In genomic region chr2:31690063-31690462, GRCm38 (mm10) we compare ENCODE assay signal across 8 mouse cellular contexts. TPM values are rescaled to one million over a fixed set of nuclear protein-coding genes. Genes with fewer than 3 reads are reported as not detected.
DNase-seq lines count a peak whose midpoint lies in the region; ATAC-seq and TF ChIP-seq lines count a peak whose summit lies in the region.

No protein-coding gene starts in this region.

- DNase-seq in heart, adult 11 months, result no peak
- no peak for DNase-seq in hindbrain, embryonic 11.5 days (ENCODE audit: low spot score)
- DNase-seq in lung, postnatal 10 days, result peak; percentile 22
- DNase-seq in c-Kit-positive CD71-positive TER-119-positive erythroid progenitor cells, embryonic 14.5 days (ENCODE audit: low spot score), result no peak
- DNase-seq in retina, embryonic 14.5 days (ENCODE audit: low spot score), result no peak

- peak overlapping the region; percentile 91 for H3K4me3 ChIP-seq in heart, embryonic 11.5 days (ENCODE audit: low read depth, low read length)
- H3K4me3 ChIP-seq in ES-Bruce4 (ENCODE audit: low read depth, low read length), result 0 out of 2 replicates have a peak overlapping the region, but pooled peaks have one; percentile 14
- H3K4me3 ChIP-seq in hindbrain, embryonic 11.5 days (ENCODE audit: low read depth, low read length), result peak overlapping the region; percentile 83; the same call in 1 of the 2 replicates

- no peak for TF ChIP-seq POLR2A in ES-Bruce4 (IDR thresholded peaks at IDR 0.05; ENCODE audit: insufficient read depth, low read length)

- no peak for ATAC-seq in heart, embryonic 11.5 days (replicated peaks; ENCODE audit: insufficient number of reproducible peaks, low FRiP score, low TSS enrichment)
- no peak for ATAC-seq in hindbrain, embryonic 11.5 days (ENCODE audit: low FRiP score)
- ATAC-seq in megakaryocyte-erythroid progenitor cell, adult 5-6 weeks (replicated peaks; ENCODE audit: low FRiP score, low TSS enrichment, poor library complexity, severe bottlenecking), result no peak

- peak overlapping the region; percentile 78 for H3K4me2 ChIP-seq in heart, embryonic 11.5 days
- H3K4me2 ChIP-seq in hindbrain, embryonic 11.5 days (replicated peaks; ENCODE audit: low read depth, low read length), result 0 out of 2 replicates have a peak overlapping the region, but pooled peaks have one; percentile 61

- H3K9me3 ChIP-seq in heart, embryonic 11.5 days (replicated peaks; ENCODE audit: control insufficient read depth, low read length), result no peaks in the 10 kb centered on the region
- 0 out of 2 replicates have a peak, but pooled peaks cover 2% of the 10 kb centered on the region for H3K9me3 ChIP-seq in ES-Bruce4 (replicated peaks; ENCODE audit: control insufficient read depth, insufficient read depth, low read length, poor library complexity, severe bottlenecking)
- no peaks in the 10 kb centered on the region for H3K9me3 ChIP-seq in hindbrain, embryonic 11.5 days (ENCODE audit: control insufficient read depth, low read length)

- no peaks in the 10 kb centered on the region; the same call in 1 of the 2 replicates for H3K36me3 ChIP-seq in heart, embryonic 11.5 days (ENCODE audit: control insufficient read depth, insufficient read depth, low read length)
- no peaks in the 10 kb centered on the region for H3K36me3 ChIP-seq in ES-Bruce4 (ENCODE audit: control insufficient read depth, insufficient read depth, low read length, poor library complexity, severe bottlenecking)
- no peaks in the 10 kb centered on the region for H3K36me3 ChIP-seq in hindbrain, embryonic 11.5 days (ENCODE audit: control insufficient read depth, insufficient read depth, low read length)

- no peak for TF ChIP-seq EP300 in ES-Bruce4 (IDR thresholded peaks at IDR 0.05; ENCODE audit: insufficient read depth, low read depth, low read length)

- H3K27me3 ChIP-seq in heart, embryonic 11.5 days (ENCODE audit: control insufficient read depth, insufficient read depth, low read length), result no peaks in the 10 kb centered on the region
- no peaks in the 10 kb centered on the region for H3K27me3 ChIP-seq in ES-Bruce4 (ENCODE audit: control insufficient read depth, insufficient read depth, low read length, poor library complexity, severe bottlenecking)
- H3K27me3 ChIP-seq in hindbrain, embryonic 11.5 days (ENCODE audit: control insufficient read depth, insufficient read depth, low read length), result no peaks in the 10 kb centered on the region

- no peak for TF ChIP-seq CTCF in ES-Bruce4 (IDR thresholded peaks at IDR 0.05; ENCODE audit: low read depth, low read length)

- 53% methylated on average over 3 of the region's 3 CpGs for WGBS in heart, embryonic 11.5 days (ENCODE audit: insufficient replicate concordance)
- 47% methylated on average over 3 of the region's 3 CpGs for WGBS in hindbrain, embryonic 11.5 days

- no peak overlapping the region for H3K27ac ChIP-seq in heart, embryonic 11.5 days (ENCODE audit: low read depth, low read length)
- H3K27ac ChIP-seq in ES-Bruce4 (ENCODE audit: insufficient read depth, low read length), result no peak overlapping the region
- no peak overlapping the region for H3K27ac ChIP-seq in hindbrain, embryonic 11.5 days (ENCODE audit: low read depth, low read length)

- peaks cover 8% of the 10 kb centered on the region; the same call in 1 of the 2 replicates for H3K4me1 ChIP-seq in heart, embryonic 11.5 days (ENCODE audit: control insufficient read depth, insufficient read depth, low read length)
- H3K4me1 ChIP-seq in ES-Bruce4 (ENCODE audit: control insufficient read depth, insufficient read depth, low read length), result peaks cover 1% of the 10 kb centered on the region
- 0 out of 2 replicates have a peak, but pooled peaks cover 2% of the 10 kb centered on the region for H3K4me1 ChIP-seq in hindbrain, embryonic 11.5 days (replicated peaks; ENCODE audit: control insufficient read depth, insufficient read depth, low read length)

- H3K9ac ChIP-seq in heart, embryonic 11.5 days (ENCODE audit: low read depth, low read length), result peak overlapping the region; percentile 94; the same call in 1 of the 2 replicates
- peak overlapping the region; percentile 94; the same call in 1 of the 2 replicates for H3K9ac ChIP-seq in ES-Bruce4 (ENCODE audit: low read depth, poor library complexity, severe bottlenecking)
- no peak overlapping the region for H3K9ac ChIP-seq in hindbrain, embryonic 11.5 days (ENCODE audit: low read depth, low read length)

RNA-seq across cellular contexts. Expression of gene Abl1, which starts 1.9 kb away (rescaled TPM):
- 29.5 and 35.6 TPM in 2 replicates for polyA plus RNA-seq in heart, embryonic 11.5 days (2014; fragmentation: Nextera tagmentation; extraction: Ambion mirVana)
- polyA plus RNA-seq in ES-Bruce4 (2011; ENCODE audit: insufficient read depth, insufficient read length, low read depth, missing spikeins), result 42.9 and 44.8 TPM in 2 replicates
- 28.6 and 30.2 TPM in 2 replicates for polyA plus RNA-seq in hindbrain, embryonic 11.5 days (2014; fragmentation: Nextera tagmentation; extraction: Ambion mirVana)
- total RNA-seq in megakaryocyte-erythroid progenitor cell, adult 5-6 weeks (2014; fragmentation: Nextera tagmentation), result 40.2 and 40.4 TPM in 2 replicates
- total RNA-seq in megakaryocyte-erythroid progenitor cell, adult 5-6 weeks (2017), result 20.9 and 22.9 TPM in 2 replicates

RNA-seq across cellular contexts. Expression of gene Exosc2, which starts 19.5 kb away (rescaled TPM):
- polyA plus RNA-seq in heart, embryonic 11.5 days (2014; fragmentation: Nextera tagmentation; extraction: Ambion mirVana), result 42.8 and 47.2 TPM in 2 replicates
- 61.8 and 71.3 TPM in 2 replicates for polyA plus RNA-seq in ES-Bruce4 (2011; ENCODE audit: insufficient read depth, insufficient read length, low read depth, missing spikeins)
- 50.8 and 56.6 TPM in 2 replicates for polyA plus RNA-seq in hindbrain, embryonic 11.5 days (2014; fragmentation: Nextera tagmentation; extraction: Ambion mirVana)
- total RNA-seq in megakaryocyte-erythroid progenitor cell, adult 5-6 weeks (2014; fragmentation: Nextera tagmentation), result 89.1 and 94.6 TPM in 2 replicates
- total RNA-seq in megakaryocyte-erythroid progenitor cell, adult 5-6 weeks (2017), result 115 and 151 TPM in 2 replicates

RNA-seq across cellular contexts. Expression of gene Prdm12, which starts 50.2 kb away (rescaled TPM):
- 0.08 and 0.09 TPM in 2 replicates for polyA plus RNA-seq in heart, embryonic 11.5 days (2014; fragmentation: Nextera tagmentation; extraction: Ambion mirVana)
- not detected in 2 replicates for polyA plus RNA-seq in ES-Bruce4 (2011; ENCODE audit: insufficient read depth, insufficient read length, low read depth, missing spikeins)
- 4.0 and 6.7 TPM in 2 replicates for polyA plus RNA-seq in hindbrain, embryonic 11.5 days (2014; fragmentation: Nextera tagmentation; extraction: Ambion mirVana)
- total RNA-seq in megakaryocyte-erythroid progenitor cell, adult 5-6 weeks (2014; fragmentation: Nextera tagmentation), result not detected in 2 replicates
- total RNA-seq in megakaryocyte-erythroid progenitor cell, adult 5-6 weeks (2017), result not detected in 2 replicates

Comparison
In these comparisons a context has a peak if more than half of its experiments do, and no peak if none do; other contexts are left out.
1. H3K4me3 ChIP-seq: peak in every context shown above with its lines; median percentile 91 in heart, embryonic 11.5 days; 83 in hindbrain, embryonic 11.5 days; 14 in ES-Bruce4.